Mouse (Mus musculus): Measurements from ENCODE around the gene Ogfod1. TPM values are rescaled to one million over a fixed set of nuclear protein-coding genes. Genes with fewer than 3 reads are reported as not detected.

Ogfod1 gene
- polyA plus RNA-seq (2012; ENCODE audit: insufficient read depth, low replicate concordance) = 2.8 TPM in 1 of 2 replicates, not detected in the other

DNA sequence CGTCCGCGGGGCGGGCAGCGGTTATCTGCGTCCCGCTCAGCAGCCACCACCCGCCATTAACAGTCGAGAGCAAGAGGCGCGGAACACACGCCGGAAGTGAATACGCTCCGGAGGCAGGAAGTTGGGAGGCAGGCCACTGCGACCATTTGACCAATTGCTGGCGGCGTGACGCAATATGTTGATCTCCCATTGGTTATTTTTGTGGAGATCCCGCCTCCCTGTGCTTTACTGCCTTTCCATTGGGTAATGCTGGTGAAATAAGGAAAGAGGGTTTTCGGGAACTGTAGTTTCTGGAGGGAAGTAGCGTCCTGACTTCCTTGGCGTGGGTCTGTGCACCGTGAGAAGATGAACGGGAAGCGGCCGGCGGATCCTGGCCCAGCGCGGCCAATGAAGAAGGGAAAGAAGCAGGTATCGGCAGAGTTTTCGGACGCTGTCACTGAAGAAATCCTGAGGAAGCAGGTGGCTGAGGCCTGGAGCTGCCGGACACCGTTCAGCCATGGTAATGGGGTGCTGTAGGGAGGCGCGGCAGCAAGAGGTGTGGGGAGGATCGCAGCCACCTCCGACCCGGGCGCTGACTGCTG is at the start of gene Ogfod1, which contains the start of gene Nudt21:
Gene Ogfod1 (plus strand): TSS at position 255 of the 581 bp plus-strand sequence.
Gene Nudt21 (minus strand): TSS at position 88 of the 581 bp plus-strand sequence.
- H3K4me1 ChIP-seq = peaks cover 46% of the 10 kb centered on the region
- peaks cover 28% of the 10 kb centered on the region for H3K36me3 ChIP-seq (replicated peaks; ENCODE audit: low read length)
- no peaks in the 10 kb centered on the region for H3K27me3 ChIP-seq (replicated peaks)
- TF ChIP-seq FLI1 (IDR thresholded peaks at IDR 0.05; ENCODE audit: low read length) (peak; percentile 54; the same call in 1 of the 2 replicates), GATA1 (IDR thresholded peaks at IDR 0.05; ENCODE audit: borderline replicate concordance, low read length) (no peak)
- no peaks in the 10 kb centered on the region for H3K9me3 ChIP-seq
- peak within 1 kb of the TSS; percentile 96 for H3K4me3 ChIP-seq (replicated peaks)

DNA sequence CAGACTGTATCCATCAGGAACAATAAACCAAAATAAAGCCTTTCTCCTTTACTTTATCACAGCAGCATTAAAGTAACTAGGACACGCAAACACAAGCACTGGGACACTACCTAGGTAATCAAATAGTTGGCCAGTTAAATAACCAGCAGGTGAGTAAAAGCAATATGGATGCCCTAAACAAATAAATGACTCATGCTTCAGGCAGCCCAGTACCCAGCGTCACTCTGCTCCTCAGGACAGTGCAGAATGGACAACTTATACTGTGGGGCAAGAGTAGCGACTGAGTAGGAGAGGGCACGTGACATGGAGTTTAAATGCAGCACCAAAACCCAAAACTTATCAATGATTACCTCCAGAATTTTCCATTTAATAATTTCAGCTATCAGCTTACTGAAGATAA is 47.3 kb upstream of the Ogfod1 start:
- no peak for TF ChIP-seq GATA1 (IDR thresholded peaks at IDR 0.05; ENCODE audit: borderline replicate concordance, low read length)
- peaks cover 12% of the 10 kb centered on the region for H3K9me3 ChIP-seq
- peaks cover 66% of the 10 kb centered on the region for H3K36me3 ChIP-seq (replicated peaks; ENCODE audit: low read length)
- no peak overlapping the region for H3K4me3 ChIP-seq (replicated peaks)
- H3K27me3 ChIP-seq (replicated peaks) = no peaks in the 10 kb centered on the region
- peaks cover 5% of the 10 kb centered on the region for H3K4me1 ChIP-seq

DNA sequence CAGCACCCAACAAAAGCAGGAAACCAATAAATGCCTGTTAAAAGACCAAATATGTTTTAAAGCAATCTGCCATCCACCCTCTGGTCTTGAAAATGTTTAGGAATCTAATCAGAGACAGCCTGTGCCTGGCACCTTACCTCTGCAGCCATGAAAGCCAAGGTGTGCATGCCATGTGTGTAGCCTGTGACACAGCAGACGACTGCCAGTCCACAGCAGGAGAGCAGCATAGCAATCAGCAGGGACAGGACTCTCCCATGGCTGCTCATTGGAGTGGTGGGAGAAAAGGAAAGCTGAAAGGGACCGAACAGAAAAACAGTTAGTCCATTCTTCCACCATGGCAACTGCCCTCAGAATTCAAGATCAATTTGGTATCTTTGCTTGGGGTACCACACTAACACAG is 38.0 kb upstream of the Ogfod1 start:
- peaks cover 59% of the 10 kb centered on the region for H3K36me3 ChIP-seq (replicated peaks; ENCODE audit: low read length)
- H3K4me1 ChIP-seq = peaks cover 9% of the 10 kb centered on the region; the same call in 1 of the 2 replicates
- no peaks in the 10 kb centered on the region for H3K9me3 ChIP-seq
- H3K27me3 ChIP-seq (replicated peaks) = no peaks in the 10 kb centered on the region
- TF ChIP-seq GATA1 (IDR thresholded peaks at IDR 0.05; ENCODE audit: borderline replicate concordance, low read length) (no peak), FLI1 (IDR thresholded peaks at IDR 0.05; ENCODE audit: low read length) (no peak)
- H3K4me3 ChIP-seq (replicated peaks) = no peak overlapping the region

DNA sequence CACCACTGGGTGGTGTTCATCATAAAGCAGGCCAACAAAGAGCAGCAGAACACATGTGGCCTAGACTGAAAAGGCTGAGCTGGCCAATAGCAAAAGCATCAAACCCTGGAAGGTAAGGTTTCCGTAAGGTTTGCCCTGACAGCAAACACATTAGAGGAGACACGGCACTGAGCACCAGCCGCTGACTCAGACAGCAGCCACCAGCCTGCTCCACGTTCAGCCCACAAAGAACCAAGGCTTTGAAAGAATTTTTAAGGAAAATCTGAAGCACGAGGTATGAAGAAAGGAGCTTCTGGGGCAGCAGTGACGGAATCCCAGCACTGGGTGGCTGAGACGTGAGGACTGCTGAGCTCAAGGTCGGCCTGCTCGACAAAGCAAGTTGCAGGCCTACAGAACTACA is 32.9 kb upstream of the Ogfod1 start:
- Histone ChIP-seq H3K27me3 (replicated peaks) (no peaks in the 10 kb centered on the region), H3K4me1 (peaks cover 25% of the 10 kb centered on the region), H3K9me3 (no peaks in the 10 kb centered on the region), H3K4me3 (replicated peaks) (no peak overlapping the region), H3K36me3 (replicated peaks; ENCODE audit: low read length) (peaks cover 63% of the 10 kb centered on the region)
- TF ChIP-seq FLI1 (IDR thresholded peaks at IDR 0.05; ENCODE audit: low read length) (no peak), GATA1 (IDR thresholded peaks at IDR 0.05; ENCODE audit: borderline replicate concordance, low read length) (no peak)

DNA sequence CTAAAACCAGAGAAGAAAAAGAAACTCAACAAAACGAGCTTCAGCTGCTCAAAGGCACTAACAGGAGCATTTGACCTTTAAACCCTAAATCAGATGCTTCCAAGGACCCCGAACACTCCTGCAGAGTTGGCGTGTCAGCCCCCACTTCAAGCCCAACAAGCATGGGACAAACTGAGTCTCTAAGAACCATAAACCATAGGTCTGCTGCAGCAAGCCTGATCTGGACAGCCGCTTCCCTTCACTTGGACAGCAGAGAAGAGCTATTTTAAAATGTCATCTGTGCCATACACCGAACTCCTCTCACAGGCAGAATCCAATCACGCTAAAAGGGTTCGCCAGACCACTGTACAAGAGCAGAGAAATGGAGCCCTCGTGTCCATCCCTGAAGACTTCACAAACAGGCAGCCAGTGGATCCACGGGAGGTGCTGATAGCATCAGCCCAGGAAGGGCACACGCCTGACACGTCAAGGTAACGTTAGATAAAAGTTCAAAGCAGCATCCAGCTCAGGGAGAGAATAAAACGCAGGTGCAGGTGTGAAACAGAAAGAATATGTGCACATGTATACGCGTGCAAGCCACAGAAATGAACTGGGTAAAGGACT is 27.7 kb upstream of the Ogfod1 start:
- no peaks in the 10 kb centered on the region for H3K27me3 ChIP-seq (replicated peaks)
- H3K9me3 ChIP-seq = no peaks in the 10 kb centered on the region
- peaks cover 40% of the 10 kb centered on the region for H3K4me1 ChIP-seq
- peak overlapping the region; percentile 28 for H3K4me3 ChIP-seq (replicated peaks)
- peaks cover 23% of the 10 kb centered on the region for H3K36me3 ChIP-seq (replicated peaks; ENCODE audit: low read length)
- no peak for TF ChIP-seq GATA1 (IDR thresholded peaks at IDR 0.05; ENCODE audit: borderline replicate concordance, low read length)
- no peak for TF ChIP-seq FLI1 (IDR thresholded peaks at IDR 0.05; ENCODE audit: low read length)

DNA sequence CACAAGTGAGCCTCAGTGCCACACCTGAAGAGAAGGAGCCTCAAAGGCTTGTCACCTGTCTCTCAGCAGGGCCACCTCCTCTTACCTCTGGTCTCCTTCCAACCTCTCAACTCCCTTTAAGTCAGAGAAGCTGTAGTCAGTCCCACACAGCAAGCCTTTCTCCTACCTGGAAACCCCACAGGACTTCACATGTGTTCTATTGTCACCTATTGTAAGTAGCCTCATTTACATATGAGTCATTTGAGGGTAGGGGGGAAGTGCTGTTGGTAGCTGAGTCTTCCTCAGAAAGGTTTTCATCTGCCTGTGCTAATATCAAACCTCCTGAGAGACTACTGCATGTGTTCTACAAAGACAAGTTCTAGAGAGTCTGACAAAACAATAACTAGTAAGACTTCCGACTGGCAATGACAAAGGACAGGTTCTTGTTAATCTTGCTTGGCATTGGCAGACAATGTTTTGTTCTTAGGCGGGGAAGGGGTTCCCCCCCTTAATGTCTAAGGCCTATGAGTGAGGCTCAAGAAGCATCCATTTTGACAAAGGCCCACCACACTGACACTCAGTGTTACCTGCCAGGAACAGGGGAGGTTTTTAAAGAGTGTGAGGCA is 26.8 kb upstream of the Ogfod1 start:
- H3K4me3 ChIP-seq (replicated peaks) = peak overlapping the region; percentile 69
- peaks cover 23% of the 10 kb centered on the region for H3K36me3 ChIP-seq (replicated peaks; ENCODE audit: low read length)
- peaks cover 40% of the 10 kb centered on the region for H3K4me1 ChIP-seq
- H3K27me3 ChIP-seq (replicated peaks) = no peaks in the 10 kb centered on the region
- no peaks in the 10 kb centered on the region for H3K9me3 ChIP-seq
- no peak for TF ChIP-seq FLI1 (IDR thresholded peaks at IDR 0.05; ENCODE audit: low read length)
- TF ChIP-seq GATA1 (IDR thresholded peaks at IDR 0.05; ENCODE audit: borderline replicate concordance, low read length) = no peak

DNA sequence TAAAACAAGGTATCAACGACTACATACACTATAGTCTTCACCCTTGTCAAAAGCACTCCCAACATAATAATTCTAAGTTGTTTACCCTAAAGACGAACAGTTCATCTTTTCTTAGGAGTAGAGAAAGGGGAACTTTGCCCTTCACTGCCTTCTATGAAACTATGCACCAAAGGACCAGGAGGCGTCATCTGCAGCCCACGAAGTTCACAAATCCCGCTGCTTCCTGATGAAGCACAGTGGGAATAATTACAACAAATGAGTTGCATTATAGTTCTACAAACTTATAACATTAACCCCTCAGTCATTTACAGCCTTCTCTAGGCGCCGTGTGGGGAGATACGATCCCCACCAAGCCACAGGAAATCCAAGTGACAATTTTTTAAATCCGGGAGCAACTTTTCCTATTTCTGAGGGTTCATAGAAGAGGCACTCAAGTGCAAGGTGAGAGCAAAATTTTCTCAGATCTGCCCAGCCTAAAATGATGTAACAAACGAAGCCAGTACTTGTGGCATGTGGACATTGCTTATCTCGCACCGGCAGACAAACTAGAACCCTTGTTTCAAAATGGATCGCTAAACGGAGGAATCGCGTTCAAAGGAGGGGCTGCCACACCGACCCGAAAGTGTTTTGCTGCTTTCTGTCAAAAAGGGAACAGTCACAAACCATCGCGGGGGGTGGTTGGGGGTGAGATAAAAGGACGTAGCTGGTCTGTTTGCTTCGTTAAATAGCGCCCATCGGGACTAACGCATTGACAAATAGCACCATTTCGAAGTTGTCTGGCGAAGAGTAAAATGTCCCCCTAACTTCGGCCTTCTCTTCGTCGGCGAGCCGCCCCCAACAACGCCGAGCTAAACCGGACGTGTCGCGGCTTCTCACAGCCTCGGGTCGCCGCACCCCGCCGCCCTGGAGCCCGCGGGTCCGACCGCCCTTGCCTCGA is 25.7 kb upstream of the Ogfod1 start:
- H3K4me3 ChIP-seq (replicated peaks) = peak overlapping the region; percentile 97
- H3K36me3 ChIP-seq (replicated peaks; ENCODE audit: low read length) = peaks cover 16% of the 10 kb centered on the region
- TF ChIP-seq FLI1 (IDR thresholded peaks at IDR 0.05; ENCODE audit: low read length) (no peak), GATA1 (IDR thresholded peaks at IDR 0.05; ENCODE audit: borderline replicate concordance, low read length) (0 out of 3 replicates have a peak, but pooled peaks have one; percentile 26)
- H3K9me3 ChIP-seq = no peaks in the 10 kb centered on the region
- H3K27me3 ChIP-seq (replicated peaks) = no peaks in the 10 kb centered on the region
- H3K4me1 ChIP-seq = peaks cover 40% of the 10 kb centered on the region

DNA sequence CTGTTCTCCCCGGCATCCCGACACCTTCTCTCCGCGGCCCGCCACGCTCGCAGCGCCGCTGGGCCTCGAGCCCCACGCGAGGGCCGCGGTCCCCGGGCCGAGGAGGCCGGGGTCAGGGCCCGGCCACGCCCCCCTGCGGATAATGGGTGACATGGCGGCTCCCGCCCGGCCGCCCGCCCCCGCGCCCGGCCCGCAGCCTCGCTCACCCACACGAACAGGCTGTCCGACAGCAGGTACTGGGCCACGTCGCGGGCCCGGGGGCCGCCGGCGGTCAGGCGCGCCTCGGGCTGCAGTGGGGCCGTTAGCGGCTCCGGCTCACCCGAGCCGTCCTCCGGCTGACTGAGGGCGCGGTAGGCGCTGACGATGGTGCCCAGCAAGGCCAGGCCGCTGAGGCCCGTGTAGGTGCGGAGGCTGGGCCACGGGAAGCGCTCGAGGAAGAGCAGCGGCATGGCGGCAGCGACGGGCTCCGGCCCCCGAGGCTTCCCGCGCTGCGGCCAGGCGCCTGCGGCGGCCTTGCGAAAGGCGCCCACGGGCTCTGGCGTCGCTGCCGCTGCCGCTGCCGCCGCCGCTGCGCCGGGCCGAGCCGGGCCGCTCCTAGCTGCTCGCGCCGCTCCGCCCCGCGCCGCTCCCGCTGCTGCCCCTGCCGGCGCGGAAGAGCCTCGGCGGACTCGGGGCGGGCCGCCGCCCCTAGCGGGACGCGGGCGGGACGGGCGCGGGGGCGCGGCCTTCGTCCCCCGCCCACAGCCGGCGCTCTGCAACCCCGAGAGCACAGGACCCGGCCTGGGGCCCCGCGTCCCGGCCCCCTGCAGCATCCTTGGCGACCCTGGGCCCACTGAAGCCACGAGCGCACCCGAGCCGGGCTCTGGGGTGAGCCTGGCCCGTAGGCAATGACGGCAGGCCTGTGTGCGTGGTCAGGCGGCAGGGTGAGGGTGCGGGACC is 24.7 kb upstream of the Ogfod1 start, which contains the start of gene Amfr:
Gene Amfr (minus strand): TSS at position 830 of the 939 bp plus-strand sequence.
- no peak for TF ChIP-seq FLI1 (IDR thresholded peaks at IDR 0.05; ENCODE audit: low read length)
- no peak for TF ChIP-seq GATA1 (IDR thresholded peaks at IDR 0.05; ENCODE audit: borderline replicate concordance, low read length)
- Histone ChIP-seq H3K4me3 (replicated peaks) (peak within 1 kb of the TSS; percentile 97), H3K4me1 (peaks cover 33% of the 10 kb centered on the region), H3K9me3 (no peaks in the 10 kb centered on the region), H3K36me3 (replicated peaks; ENCODE audit: low read length) (peaks cover 10% of the 10 kb centered on the region), H3K27me3 (replicated peaks) (no peaks in the 10 kb centered on the region)
